Mouse (Mus musculus): ENCODE measurements around the gene Lhpp.

DNA sequence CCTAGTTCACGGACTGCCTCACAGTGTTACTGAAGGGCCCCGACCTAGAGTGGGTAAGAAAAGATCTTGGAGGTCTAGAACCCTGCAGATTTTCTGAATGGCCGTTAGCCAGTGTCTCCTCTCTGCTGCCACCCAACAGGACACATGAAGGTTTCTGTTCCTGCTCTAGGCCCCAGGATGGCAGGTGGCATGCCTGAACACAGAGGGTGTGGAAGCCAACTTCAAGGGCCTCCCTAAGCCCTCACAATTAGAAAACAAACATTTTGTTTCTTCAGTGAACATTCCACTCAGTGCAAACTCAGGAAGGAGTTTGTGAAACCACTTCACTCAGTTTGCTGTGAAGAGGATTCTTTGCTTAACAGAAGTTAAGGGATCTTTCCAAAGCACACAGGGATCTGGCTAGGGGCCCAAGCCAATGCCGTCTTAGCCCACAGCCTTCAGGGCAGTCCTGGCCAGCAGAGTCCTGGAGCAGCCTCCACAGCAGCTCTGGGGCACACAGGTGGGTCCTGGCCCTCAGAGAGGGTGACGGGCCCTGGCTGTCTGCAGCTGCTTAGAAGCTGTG is 114.1 kb downstream of the Lhpp start:
- TF ChIP-seq CTCF (IDR thresholded peaks at IDR 0.05; ENCODE audit: insufficient read depth, low read depth, low read length) (no peak), POLR2A (IDR thresholded peaks at IDR 0.05; ENCODE audit: insufficient read depth, low read depth, low read length) (no peak)
